Mouse (Mus musculus) midbrain, embryonic 14.5 days (tissue): ENCODE measurements around the gene Sult3a2. TPM values are rescaled to one million over a fixed set of nuclear protein-coding genes. Genes with fewer than 3 reads are reported as not detected.
"Not testable (repeated sequence)": the region's sequence is repeated elsewhere in the genome, so short reads cannot be mapped to it uniquely, and the experiment has no call there.

Source experiments
- ATAC-seq: fragments of 200-750 bp; cut with Nextera tagmentation; 2 replicates; pipeline ENCODE4 v1.8.0; 2017; ENCODE audit warnings: moderate number of reproducible peaks, moderate library complexity; ENCODE audit not compliant: low FRiP score, low TSS enrichment
- DNase-seq: peaks from one replicate; pipeline ENCODE4 v3.0.0-alpha.2; 2015
- H3K27ac ChIP-seq: fragments of 300-500 bp; sonication (generic); replicated peaks from 2 replicates; pipeline ENCODE4 v1.5.1; 2014; ENCODE audit warnings: mild to moderate bottlenecking, low read depth, low read length, moderate library complexity
- H3K27me3 ChIP-seq: fragments of 300-500 bp; sonication (generic); 2 replicates; pipeline ENCODE4 v1.6.1; 2014; ENCODE audit warnings: low read length, control low read depth, mixed read lengths; ENCODE audit not compliant: control insufficient read depth, insufficient read depth
- H3K36me3 ChIP-seq: fragments of 300-500 bp; sonication (generic); 2 replicates; pipeline ENCODE4 v1.6.1; 2014; ENCODE audit warnings: low read length, control low read depth; ENCODE audit not compliant: control insufficient read depth, insufficient read depth
- H3K4me1 ChIP-seq: fragments of 300-500 bp; sonication (generic); 2 replicates; pipeline ENCODE4 v1.6.1; 2014; ENCODE audit warnings: mild to moderate bottlenecking, antibody characterized with exemption, low read length, control low read depth; ENCODE audit not compliant: control insufficient read depth, insufficient read depth
- H3K4me2 ChIP-seq: fragments of 300-500 bp; sonication (generic); 2 replicates; pipeline ENCODE4 v1.6.1; 2014; ENCODE audit warnings: mild to moderate bottlenecking, low read length, moderate library complexity
- H3K4me3 ChIP-seq: fragments of 300-500 bp; sonication (generic); replicated peaks from 2 replicates; pipeline ENCODE4 v1.5.1; 2014; ENCODE audit warnings: low read depth, low read length
- H3K9ac ChIP-seq: fragments of 300-500 bp; sonication (generic); replicated peaks from 2 replicates; pipeline ENCODE4 v1.6.1; 2014; ENCODE audit warnings: mild to moderate bottlenecking, low read length, moderate library complexity
- H3K9me3 ChIP-seq: fragments of 300-500 bp; sonication (generic); 2 replicates; pipeline ENCODE4 v1.6.1; 2016; ENCODE audit warnings: low read length, control low read depth, mixed read lengths; ENCODE audit not compliant: control insufficient read depth
- WGBS: fragments of 180-500 bp; shearing (Covaris S2); extraction: QIAGEN DNeasy Blood & Tissue Kit; methylation state at CpG from one replicate; pipeline ENCODE4 v1.1.7; 2014; 5-methylcytosine and 5-hydroxymethylcytosine counted together
- polyA plus RNA-seq: library from polyadenylated mRNA; unstranded; fragments of >200 nt; fragmentation: Nextera tagmentation; extraction: Ambion mirVana; gene quantifications from 2 replicates; pipeline ENCODE4 v1.2.1, GENCODE M21; 2014

The Sult3a2 gene
- not detected in 2 replicates for polyA plus RNA-seq

DNA sequence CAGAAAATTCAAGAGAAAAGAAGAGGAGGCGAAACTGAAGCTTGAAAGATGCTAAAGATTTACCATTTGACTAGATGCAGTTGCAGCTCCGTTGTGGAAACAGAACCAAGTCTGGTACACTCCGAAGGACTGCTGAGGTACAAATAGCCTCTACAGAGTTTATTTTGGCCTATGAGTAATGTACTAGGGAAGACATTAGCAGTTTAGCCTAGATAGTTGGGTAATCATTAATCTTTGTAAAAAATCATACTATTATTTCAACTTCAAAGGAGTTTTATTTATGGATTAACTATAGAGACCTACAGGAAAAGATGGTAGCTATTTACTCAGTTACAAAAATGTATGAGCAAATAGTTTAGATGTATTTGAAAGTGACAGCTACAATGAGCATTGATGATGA, at the start of gene Sult3a2:
TSS of gene Sult3a2 (minus strand) at position 101 of the 400 bp plus-strand sequence.
- Histone ChIP-seq H3K27me3 (no peaks in the 10 kb centered on the region), H3K9me3 (no peaks in the 10 kb centered on the region), H3K4me3 (no peak within 1 kb of the TSS), H3K4me2 (no peak within 1 kb of the TSS), H3K4me1 (no peaks in the 10 kb centered on the region), H3K9ac (no peak within 1 kb of the TSS), H3K27ac (no peak within 1 kb of the TSS), H3K36me3 (no peaks in the 10 kb centered on the region)
- ATAC-seq (no peak), DNase-seq (no peak)
- 95% methylated on average over 3 of the region's 3 CpGs for WGBS

DNA sequence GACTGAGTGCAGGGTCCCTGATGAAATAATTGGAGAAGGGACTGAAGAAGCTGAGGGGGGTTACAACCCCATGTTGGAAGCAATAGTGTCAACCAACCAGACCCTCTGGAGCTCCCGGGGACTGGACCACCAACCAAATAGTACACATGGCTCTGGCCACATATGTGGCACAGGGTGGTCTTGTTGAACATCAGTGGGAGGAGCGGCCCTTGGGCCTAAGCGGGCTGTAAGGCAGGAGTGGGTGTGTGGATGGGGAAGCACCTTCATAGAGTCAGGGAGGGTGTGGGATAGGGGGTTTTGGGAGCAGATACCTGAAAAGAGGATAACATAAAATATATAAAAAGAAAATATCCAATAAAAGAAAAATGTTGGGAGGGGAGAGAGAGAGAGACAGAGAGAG, 34.4 kb upstream of the Sult3a2 start:
- H3K27ac ChIP-seq, result no peak overlapping the region
- no peak overlapping the region for H3K4me2 ChIP-seq
- DNase-seq (no peak), ATAC-seq (no peak)
- no peak overlapping the region for H3K4me3 ChIP-seq
- no peaks in the 10 kb centered on the region for H3K9me3 ChIP-seq
- no peaks in the 10 kb centered on the region for H3K27me3 ChIP-seq
- no peaks in the 10 kb centered on the region for H3K36me3 ChIP-seq
- no peaks in the 10 kb centered on the region for H3K4me1 ChIP-seq
- no peak overlapping the region for H3K9ac ChIP-seq
- WGBS, result 94% methylated on average over 3 of the region's 3 CpGs

DNA sequence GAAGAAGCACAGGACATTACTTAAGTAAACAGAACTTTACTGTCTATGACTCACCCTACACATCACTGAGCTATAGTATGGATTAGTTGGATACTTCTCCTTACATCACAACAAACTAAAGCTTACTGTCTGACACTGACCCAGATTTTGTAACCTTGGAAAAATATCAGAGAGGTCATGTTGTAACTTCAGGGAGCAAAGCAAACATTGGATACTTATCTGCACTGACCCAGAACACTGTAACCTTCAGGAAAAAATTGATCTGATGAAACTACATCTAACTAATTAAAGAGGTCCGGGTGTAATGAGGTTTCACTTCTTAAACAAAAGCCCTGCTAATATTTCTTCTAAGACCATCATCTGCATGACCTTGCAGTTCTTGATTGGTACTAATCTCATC, 30.4 kb upstream of the Sult3a2 start:
- no peak for DNase-seq
- 76% methylated on average over 1 of the region's 1 CpGs for WGBS
- no peak for ATAC-seq
- Histone ChIP-seq H3K4me1 (no peaks in the 10 kb centered on the region), H3K9me3 (no peaks in the 10 kb centered on the region), H3K4me3 (no peak overlapping the region), H3K27me3 (no peaks in the 10 kb centered on the region), H3K36me3 (no peaks in the 10 kb centered on the region), H3K9ac (no peak overlapping the region), H3K4me2 (no peak overlapping the region), H3K27ac (no peak overlapping the region)

DNA sequence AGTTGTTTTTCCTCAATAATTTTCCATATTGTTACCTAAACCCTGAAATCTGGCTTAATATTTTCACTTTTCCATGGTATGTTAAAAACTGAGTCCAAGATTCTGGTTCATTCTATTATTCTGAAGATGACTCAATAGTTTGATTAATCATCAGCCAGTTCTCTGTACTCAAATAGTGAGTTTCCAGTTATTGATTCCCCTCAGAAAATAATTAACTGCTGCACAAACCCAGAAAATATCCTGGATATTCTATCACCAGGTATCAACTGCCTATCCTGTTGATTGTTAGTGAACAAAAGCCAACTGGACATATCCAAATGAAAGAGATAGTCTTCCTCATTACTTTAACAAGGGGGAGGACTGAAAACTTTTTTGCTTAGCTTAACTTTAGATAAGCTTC, 27.8 kb upstream of the Sult3a2 start:
- Histone ChIP-seq H3K4me1 (no peaks in the 10 kb centered on the region), H3K4me2 (no peak overlapping the region), H3K4me3 (no peak overlapping the region), H3K36me3 (no peaks in the 10 kb centered on the region), H3K27me3 (no peaks in the 10 kb centered on the region), H3K9ac (no peak overlapping the region), H3K9me3 (no peaks in the 10 kb centered on the region), H3K27ac (no peak overlapping the region)
- no peak for ATAC-seq
- no peak for DNase-seq

DNA sequence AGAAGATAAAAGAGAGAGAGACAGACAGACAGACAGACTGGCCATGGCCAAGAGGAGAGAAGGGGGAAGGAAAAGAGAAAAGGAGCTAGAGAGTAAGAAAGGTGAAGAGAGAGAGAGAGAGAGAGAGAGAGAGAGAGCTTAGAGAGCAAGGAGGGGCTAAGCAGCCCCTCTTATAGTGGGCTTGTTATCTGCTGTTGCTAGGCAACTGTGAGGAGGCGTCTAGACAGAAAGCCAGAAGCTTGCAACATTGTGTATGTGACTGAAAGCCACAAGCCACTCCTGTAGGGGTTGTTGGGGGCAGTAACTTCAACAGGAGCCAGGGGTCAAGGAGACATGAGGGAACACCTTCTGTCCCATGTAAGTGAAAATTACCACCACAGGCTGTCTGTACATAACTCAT, 25.3 kb upstream of the Sult3a2 start:
- WGBS, result 23% methylated on average over 1 of the region's 1 CpGs
- Histone ChIP-seq H3K27ac (no peak overlapping the region), H3K4me1 (no peaks in the 10 kb centered on the region), H3K9ac (no peak overlapping the region), H3K4me2 (no peak overlapping the region), H3K4me3 (no peak overlapping the region), H3K36me3 (no peaks in the 10 kb centered on the region), H3K9me3 (no peaks in the 10 kb centered on the region), H3K27me3 (no peaks in the 10 kb centered on the region)
- DNase-seq (peak; percentile 18), ATAC-seq (no peak)

DNA sequence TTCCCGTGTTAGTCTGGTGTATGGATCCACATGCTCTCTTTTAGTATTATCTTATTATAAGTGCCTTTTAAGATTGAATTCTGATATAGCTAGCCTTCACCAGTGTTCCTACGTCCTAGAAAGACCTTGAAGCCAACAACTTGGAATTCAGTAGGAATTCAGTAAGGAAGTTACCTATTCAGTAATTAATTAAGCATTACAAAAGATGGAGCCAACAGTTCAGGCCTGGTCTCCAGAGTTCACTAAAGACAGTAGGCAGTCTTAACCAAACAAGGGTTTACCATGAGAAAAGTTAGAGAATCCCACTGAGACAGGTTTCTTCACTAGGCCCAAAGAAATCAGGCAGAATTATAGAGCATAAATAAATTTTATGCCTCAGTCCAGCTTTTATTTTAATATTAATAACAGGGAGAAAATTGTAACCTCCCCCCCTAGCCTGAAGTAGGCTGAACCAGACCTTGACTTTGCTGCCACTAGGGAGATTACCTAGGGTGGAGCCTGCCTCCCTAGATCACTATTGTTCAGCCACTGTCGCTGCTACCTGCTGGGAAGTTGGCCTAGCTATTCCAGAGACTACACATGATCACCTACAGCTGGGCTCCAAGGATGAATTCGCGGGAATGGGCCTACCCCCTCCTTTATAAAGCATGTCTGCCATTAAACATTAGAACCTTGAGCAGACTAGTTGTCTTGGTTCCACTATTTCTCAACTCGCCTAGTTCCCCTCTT, 10.9 kb upstream of the Sult3a2 start:
- 83% methylated on average over 6 of the region's 6 CpGs for WGBS
- not testable (repeated sequence) for H3K4me2 ChIP-seq, H3K27ac ChIP-seq, H3K36me3 ChIP-seq, H3K9ac ChIP-seq, H3K4me1 ChIP-seq, H3K27me3 ChIP-seq, DNase-seq, H3K4me3 ChIP-seq, H3K9me3 ChIP-seq, ATAC-seq

DNA sequence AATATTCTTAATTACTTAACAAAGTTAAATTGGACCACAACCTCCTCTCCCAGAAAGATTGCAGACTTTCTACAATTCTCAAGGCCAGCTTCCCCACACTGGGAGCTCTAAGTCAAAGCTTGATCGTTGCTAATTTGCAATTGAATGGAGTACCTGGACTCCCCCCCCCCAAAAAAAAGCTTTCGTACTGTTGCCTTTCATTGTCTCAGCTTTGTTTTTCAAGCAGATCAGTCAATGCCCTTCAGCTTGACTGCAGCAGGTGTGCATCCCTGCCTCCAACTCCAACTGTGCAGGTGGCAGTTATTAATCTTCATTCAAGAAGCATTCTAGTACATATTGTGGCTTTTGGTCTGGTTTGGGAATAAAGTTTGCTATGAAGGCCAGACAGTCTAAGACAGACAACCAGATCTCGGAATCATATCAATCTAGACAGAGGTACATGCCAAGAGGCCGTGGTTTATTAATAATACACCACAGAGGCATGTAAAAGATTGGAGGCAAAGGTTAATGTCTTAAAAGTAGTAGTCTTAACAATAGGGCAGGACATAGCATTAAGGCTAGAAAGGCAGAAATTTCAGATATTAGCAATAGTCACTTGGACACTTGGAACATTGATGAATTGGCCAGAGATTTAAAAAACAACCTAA, 9.9 kb upstream of the Sult3a2 start:
- WGBS, result 81% methylated on average over 4 of the region's 4 CpGs
- not testable (repeated sequence) for ATAC-seq

DNA sequence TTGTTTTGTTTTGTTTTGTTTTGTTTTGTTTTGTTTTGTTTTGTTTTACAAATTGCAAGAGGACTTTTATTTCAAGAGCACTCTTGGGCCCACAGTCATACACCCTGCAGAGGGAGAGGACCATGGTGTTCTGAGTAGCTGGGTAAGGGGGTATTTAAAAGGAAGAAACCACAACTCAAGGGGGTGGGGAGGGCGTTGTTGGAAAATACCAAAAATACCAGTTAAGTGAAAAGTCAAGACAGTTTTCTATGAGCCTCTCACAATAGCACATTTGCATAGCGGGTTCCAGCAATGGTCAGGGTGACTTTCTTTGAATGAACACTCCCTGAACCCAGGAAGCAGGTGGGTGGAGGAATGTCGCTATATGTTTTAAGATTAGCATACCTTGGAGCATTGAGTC, 5.7 kb upstream of the Sult3a2 start:
- DNase-seq, H3K27ac ChIP-seq, H3K9ac ChIP-seq, H3K27me3 ChIP-seq, H3K4me1 ChIP-seq, ATAC-seq, H3K9me3 ChIP-seq, H3K36me3 ChIP-seq, H3K4me2 ChIP-seq, H3K4me3 ChIP-seq: not testable (repeated sequence)
- WGBS, result 88% methylated on average over 3 of the region's 3 CpGs

More for the DNA sequence above, 9.9 kb upstream of the Sult3a2 start:
- not testable (repeated sequence) for H3K9ac ChIP-seq, H3K27ac ChIP-seq, H3K36me3 ChIP-seq, H3K4me1 ChIP-seq, H3K9me3 ChIP-seq, H3K27me3 ChIP-seq, H3K4me3 ChIP-seq, H3K4me2 ChIP-seq, DNase-seq

DNA sequence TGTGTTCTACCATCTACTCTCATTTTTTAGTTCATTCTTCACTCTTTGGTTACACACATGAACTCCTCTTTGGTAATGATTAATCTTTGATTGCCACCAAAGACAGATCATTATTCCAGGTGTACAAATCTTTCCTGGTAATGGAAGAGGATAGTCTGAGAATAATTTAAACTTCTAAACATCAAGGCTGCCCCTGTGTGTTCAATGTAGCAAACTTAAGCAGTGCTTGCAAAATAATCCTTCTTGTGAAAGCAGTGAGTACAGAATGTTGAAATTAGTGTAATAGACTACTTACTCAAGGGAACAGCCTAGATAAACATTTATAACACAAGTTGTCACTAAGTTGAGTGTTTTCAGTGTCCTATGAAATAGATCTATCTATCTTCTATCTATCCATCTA, 1.0 kb upstream of the Sult3a2 start:
- Histone ChIP-seq H3K27me3 (no peaks in the 10 kb centered on the region), H3K27ac (no peak overlapping the region), H3K9ac (no peak overlapping the region), H3K9me3 (no peaks in the 10 kb centered on the region), H3K36me3 (no peaks in the 10 kb centered on the region), H3K4me3 (no peak overlapping the region), H3K4me1 (no peaks in the 10 kb centered on the region), H3K4me2 (no peak overlapping the region)
- DNase-seq (no peak), ATAC-seq (no peak)
